ENCODE assay signal across 24 mouse cellular contexts in genomic region chr5:119130176-119130575, GRCm38 (mm10).
DNase-seq lines count a peak whose midpoint lies in the region; ATAC-seq and TF ChIP-seq lines count a peak whose summit lies in the region.
"Had no signal": no experiment of that assay in that cellular context is flagged by ENCODE, and none has a peak within 500 bp of the region (broad histone marks: within the 10 kb centered on the region; RNA-seq: fewer than 3 reads in every experiment).

No protein-coding gene starts in this region.

- no peaks in the 10 kb centered on the region for H3K27me3 ChIP-seq in liver, adult 2 months (ENCODE audit: control insufficient read depth, insufficient read depth, low read length)
- no peaks in the 10 kb centered on the region for H3K27me3 ChIP-seq in liver, embryonic 12.5 days (replicated peaks)
- H3K27me3 ChIP-seq: CH12.LX; forebrain, embryonic 13.5 days; Patski had no signal

- peak; percentile 42 to 46 for DNase-seq in cerebellum, postnatal 10 days
- DNase-seq in cerebellum, adult 11 months: no peak
- DNase-seq in liver, adult 2 months (ENCODE audit: extremely low read depth, low read depth, low spot score): peak; percentile 22
- DNase-seq in urinary bladder, adult 2 months (ENCODE audit: low spot score): peak; percentile 51
- DNase-seq in urinary bladder, postnatal 4 days (ENCODE audit: low spot score in 2 of 2): no peak
- DNase-seq in thymus, postnatal 10 days (ENCODE audit: low spot score in 2 of 2): no peak
- no peak for DNase-seq in heart, postnatal 36 days
- DNase-seq: adrenal gland, postnatal 14 days; B cell, adult 2 months; cerebellum, adult 11-12 months; cerebellum, adult 8-10 months; gastrocnemius, postnatal 10 days; gastrocnemius, postnatal 36 days; heart, postnatal 4 days had no signal

- H3K4me1 ChIP-seq in liver, adult 2 months (ENCODE audit: control insufficient read depth, insufficient read depth, low read length): no peaks in the 10 kb centered on the region
- no peaks in the 10 kb centered on the region for H3K4me1 ChIP-seq in liver, embryonic 12.5 days
- H3K4me1 ChIP-seq: forebrain, embryonic 13.5 days had no signal

- H3K4me3 ChIP-seq in liver, adult 2 months (ENCODE audit: insufficient read depth, low read depth, low read length): no peak overlapping the region
- no peak overlapping the region for H3K4me3 ChIP-seq in liver, embryonic 12.5 days
- H3K4me3 ChIP-seq: forebrain, embryonic 10.5 days; forebrain, embryonic 13.5 days had no signal

- no peaks in the 10 kb centered on the region for H3K9me3 ChIP-seq in liver, embryonic 12.5 days (replicated peaks)
- H3K9me3 ChIP-seq: forebrain, embryonic 10.5 days; forebrain, embryonic 13.5 days had no signal

- TF ChIP-seq CTCF in liver, adult 2 months (IDR thresholded peaks at IDR 0.05; ENCODE audit: low read depth, low read length): no peak

- H3K4me2 ChIP-seq in liver, embryonic 12.5 days: no peak overlapping the region
- H3K4me2 ChIP-seq: forebrain, embryonic 13.5 days; heart, embryonic 11.5 days; hindbrain, embryonic 14.5 days had no signal

- no peaks in the 10 kb centered on the region for H3K36me3 ChIP-seq in liver, adult 2 months (ENCODE audit: control insufficient read depth, insufficient read depth, low read length)
- H3K36me3 ChIP-seq in liver, embryonic 12.5 days: no peaks in the 10 kb centered on the region
- H3K36me3 ChIP-seq: forebrain, embryonic 10.5 days; G1E had no signal

- ATAC-seq in liver, embryonic 12.5 days: no peak
- ATAC-seq: forebrain, embryonic 13.5 days; forebrain, embryonic 16.5 days; hindbrain, postnatal 0 days; Patski had no signal

- no peak overlapping the region for H3K27ac ChIP-seq in liver, adult 2 months (replicated peaks; ENCODE audit: insufficient read depth, low read depth, low read length)
- no peak overlapping the region for H3K27ac ChIP-seq in liver, embryonic 12.5 days
- H3K27ac ChIP-seq: forebrain, embryonic 10.5 days; forebrain, embryonic 13.5 days; hindbrain, embryonic 14.5 days; hindbrain, postnatal 0 days had no signal

- H3K79me2 ChIP-seq in liver, adult 2 months (ENCODE audit: control insufficient read depth, insufficient read depth, low read length): no peaks in the 10 kb centered on the region

- TF ChIP-seq POLR2A in liver, adult 2 months (IDR thresholded peaks at IDR 0.05; ENCODE audit: extremely low read depth, insufficient read depth, low read length): no peak

- intact Hi-C loops in heart, postnatal 36 days (cut with DNase I): no loop called here

- 95% methylated on average over 7 of the region's 7 CpGs for WGBS in liver, adult 2 months
- WGBS in liver, embryonic 12.5 days (ENCODE audit: insufficient replicate concordance): 78% methylated on average over 7 of the region's 7 CpGs

- H3K9ac ChIP-seq in liver, adult 2 months (ENCODE audit: low read depth, low read length): no peak overlapping the region
- H3K9ac ChIP-seq in liver, embryonic 12.5 days: no peak overlapping the region
- H3K9ac ChIP-seq: forebrain, embryonic 13.5 days; hindbrain, embryonic 14.5 days had no signal

Comparison
In these comparisons a context has a peak if more than half of its experiments do, and no peak if none do; other contexts are left out.
1. DNase-seq: peak in cerebellum, postnatal 10 days (2 of 2), liver, adult 2 months (single experiment) and urinary bladder, adult 2 months (single experiment); none in cerebellum, adult 11 months (single experiment), urinary bladder, postnatal 4 days (0 of 2), thymus, postnatal 10 days (0 of 2) and heart, postnatal 36 days (0 of 2).